Mouse (Mus musculus) right cerebral cortex, adult 18-20 months (tissue): ENCODE results near the gene Riiad1.
A peak's percentile ranks its signal among the peaks of the same experiment; 100 is the strongest.

Experiments used
- DNase-seq: peaks from one replicate; pipeline ENCODE4 v3.0.0; 2022; ENCODE audit warnings: mixed read lengths

Gene Riiad1

GRCm38 (mm10) chr3:94480291-94480884 lies at the start of gene Riiad1:
Riiad1 (minus strand) TSS chr3:94480341.
- DNase-seq, result no peak

DNA sequence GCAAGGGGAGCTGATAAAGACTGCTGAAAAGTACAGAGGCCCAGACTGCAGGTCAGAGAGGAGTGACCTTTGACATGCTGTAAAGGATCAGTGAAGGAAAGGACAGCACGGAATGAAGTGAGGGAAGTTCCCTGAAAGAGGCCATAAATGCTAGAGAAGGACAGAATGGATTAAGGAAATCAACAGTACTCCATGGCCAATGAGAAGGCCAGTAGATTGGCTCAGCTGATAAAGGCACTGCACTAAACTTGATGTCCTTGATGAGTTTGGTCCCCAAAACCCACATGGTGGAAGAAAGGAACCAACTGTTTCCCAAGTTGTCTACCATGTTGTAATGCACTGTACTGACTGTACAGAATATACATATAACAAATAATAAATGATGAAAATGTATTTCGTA lies 46.6 kb upstream of the Riiad1 start:
- no peak for DNase-seq

GRCm38 (mm10) chr3:94506664-94507063 lies 26.5 kb upstream of the Riiad1 start:
- DNase-seq, result no peak

DNA sequence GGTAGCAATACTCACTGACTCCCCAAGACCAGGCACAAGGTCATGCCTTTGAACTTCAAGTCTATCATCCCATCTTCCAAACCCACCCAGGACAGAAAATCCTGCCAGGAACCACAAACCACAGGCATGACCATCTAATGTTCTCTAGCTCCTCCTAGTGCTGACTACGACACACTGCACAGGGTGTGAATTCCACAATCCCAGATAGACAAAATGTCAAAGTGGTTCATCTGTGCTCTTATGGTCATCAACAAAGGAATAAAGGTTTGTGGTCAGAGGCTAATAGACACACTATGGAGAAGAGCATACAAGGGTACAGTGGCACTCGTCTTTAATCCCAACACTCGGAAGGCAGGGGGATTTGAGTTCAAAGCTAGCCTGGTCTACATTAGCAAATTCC lies 22.1 kb upstream of the Riiad1 start:
- DNase-seq, result no peak

GRCm38 (mm10) chr3:94497162-94497561 lies 17.0 kb upstream of the Riiad1 start:
- DNase-seq, result no peak

DNA sequence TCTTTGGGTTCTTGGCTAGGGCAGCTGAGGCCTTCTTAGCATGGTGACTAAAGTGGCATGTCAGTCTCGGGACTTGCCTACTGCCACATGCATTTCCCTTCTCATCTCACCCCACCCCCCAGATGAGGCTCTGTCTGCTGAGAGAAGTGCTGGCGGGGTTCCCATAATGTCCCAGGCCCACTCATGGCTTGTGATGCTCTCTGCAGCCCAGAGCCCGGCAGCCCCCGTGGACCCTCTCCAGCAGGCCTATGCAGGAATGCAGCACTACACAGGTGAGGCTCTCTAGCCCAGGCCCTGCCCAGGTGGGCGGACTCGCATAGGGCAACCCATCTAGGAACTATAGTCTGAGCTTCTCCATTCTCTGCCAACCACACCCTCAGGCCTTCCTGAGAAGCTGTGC lies 7.4 kb upstream of the Riiad1 start:
- no peak for DNase-seq

GRCm38 (mm10) chr3:94485922-94486321 lies 5.8 kb upstream of the Riiad1 start:
- no peak for DNase-seq

DNA sequence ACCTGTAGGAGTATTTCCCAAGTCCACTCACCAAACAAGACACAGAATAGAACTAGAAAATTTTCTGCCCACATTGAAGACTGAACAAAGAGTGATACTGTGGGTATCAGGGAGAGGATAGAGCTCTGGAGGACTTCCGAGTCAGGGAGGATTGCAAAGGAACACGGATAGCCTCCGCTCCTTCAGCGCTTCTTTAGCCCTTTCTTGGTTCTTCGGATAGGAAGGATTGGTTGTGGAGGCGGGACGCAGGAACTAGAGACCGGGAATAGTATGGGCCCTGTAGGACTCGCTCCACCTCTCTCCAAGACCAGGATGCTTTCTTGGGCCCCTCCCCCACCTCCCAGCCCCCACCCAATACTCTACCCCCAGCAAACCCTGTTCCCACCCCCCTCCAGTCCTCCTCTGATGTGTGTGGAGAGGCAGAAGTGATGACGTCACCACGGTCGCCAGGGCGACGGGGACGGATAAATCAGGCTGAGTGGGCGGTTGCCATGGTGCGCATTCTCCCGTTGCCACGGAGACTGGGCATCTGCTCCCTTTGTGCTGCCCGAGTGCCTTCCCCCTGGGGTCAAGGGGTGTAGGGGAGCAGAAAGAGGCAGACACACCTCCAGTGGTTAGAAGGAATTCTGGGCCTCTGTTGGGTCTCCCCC lies 3.8 kb upstream of the Riiad1 start:
- DNase-seq, result peak; percentile 98

GRCm38 (mm10) chr3:94482764-94483385 lies 2.7 kb upstream of the Riiad1 start:
- no peak for DNase-seq

- no peak for DNase-seq
Measured at GRCm38 (mm10) chr3:94481429-94481828, 1.3 kb upstream of the Riiad1 start.

GRCm38 (mm10) chr3:94479564-94479963 lies 577 bp downstream of the Riiad1 start:
- DNase-seq, result no peak

DNA sequence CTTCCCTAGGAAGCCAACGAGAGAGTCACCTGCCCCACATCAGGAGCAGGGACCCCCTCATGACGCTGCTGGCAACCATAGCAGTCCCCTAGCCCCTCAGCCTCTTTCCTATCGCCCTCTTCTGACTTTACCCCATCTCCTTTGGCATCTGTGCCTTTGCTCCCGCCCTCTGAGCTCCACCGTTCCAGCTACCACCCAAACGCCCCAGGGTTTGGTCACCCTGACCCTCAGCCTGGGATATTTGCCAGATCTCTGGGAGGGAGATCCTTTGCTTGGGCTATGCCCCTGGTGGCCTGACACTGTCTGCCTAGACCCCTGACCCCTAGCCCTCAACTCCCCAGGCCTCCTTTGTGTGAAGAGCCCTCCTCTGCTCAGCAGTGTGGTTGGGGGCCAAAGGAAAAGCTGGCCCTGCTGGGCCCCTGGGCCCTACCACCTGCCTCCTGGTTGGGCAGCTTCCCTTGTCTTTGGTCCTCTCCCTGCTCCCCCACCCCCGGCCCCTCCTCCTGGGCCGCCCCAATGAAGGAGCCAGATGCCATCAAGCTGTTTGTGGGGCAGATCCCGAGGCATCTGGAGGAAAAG lies 1.5 kb downstream of the Riiad1 start:
- DNase-seq, result no peak

DNA sequence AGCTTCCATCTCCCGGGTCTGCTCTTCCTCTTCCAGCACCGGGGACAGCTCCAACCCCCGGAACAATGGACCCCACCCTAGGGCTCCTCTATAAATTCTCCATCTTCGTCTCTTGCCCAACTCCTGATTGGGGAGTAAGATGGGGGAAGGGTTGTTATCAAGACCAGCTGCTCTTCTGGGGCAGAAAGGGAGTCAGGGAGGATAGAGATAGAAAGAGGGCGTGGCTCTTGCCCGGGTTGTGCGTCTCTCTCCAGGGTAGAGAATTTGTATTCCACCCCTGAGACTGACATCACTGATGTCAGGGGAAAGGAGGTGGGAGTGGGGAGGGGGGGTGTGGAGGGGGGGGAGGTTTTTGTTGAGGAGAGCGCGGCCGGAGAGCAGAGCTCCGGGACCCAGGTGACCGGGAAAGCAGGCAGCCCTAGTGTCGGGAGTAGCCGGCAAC lies 2.1 kb downstream of the Riiad1 start, which contains the start of gene Celf3:
Gene Celf3, plus strand, starts transcription at position 315 of the 442 bp plus-strand sequence.
- DNase-seq, result peak; percentile 85

DNA sequence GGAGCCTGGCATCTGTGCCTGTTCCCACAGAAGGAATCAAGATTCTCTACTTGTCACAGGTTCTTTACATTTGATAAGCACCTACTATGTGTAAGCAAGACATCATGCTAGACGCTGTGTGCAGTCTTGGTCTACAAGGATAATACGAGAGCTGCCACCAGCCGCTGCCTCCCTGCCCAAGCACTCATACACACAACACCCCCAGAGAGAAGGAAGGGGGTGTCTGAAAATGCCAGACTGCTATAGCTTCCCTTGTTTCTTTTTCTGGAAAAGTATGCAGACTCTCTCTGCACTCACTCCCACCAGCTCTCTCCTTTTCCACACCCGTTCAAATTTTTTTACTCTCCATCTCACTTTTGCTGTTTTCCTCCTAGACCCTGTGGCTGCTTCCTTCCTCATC lies 2.7 kb downstream of the Riiad1 start:
- DNase-seq, result peak; percentile 81

DNA sequence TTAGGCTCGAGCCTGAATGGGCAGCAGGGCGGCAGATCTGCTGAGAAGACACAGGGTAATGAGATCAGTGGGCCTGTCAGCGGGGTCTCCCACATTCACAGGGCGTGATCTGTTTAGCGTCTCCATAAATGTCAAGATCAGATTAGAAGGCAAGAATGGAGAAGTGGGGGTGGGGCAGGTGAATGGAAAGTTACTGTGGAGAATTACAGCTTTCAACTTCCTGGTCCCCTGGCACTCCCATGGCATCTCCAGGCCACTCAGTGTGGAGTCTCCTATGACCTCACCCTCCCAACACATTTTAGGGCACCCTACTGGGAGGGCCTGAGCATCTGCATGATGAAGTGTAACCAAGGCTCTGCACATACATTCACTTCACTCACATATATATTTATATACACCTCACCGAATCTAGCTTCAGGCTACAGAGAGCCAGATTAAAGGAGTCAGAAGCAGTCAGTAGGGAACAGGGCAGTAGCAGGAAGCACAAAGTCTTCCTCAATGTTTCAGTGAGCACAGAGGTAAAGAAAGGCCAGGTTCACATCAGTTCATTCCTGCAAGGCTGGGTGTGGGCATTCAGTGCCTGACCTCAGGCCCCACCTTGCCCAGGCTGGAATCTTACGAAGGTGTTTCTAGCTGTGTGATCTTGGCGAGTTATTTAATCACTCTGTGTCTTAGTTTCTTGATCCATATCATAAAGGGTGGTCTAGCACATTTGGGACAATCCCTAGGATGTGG lies 3.7 kb downstream of the Riiad1 start:
- no peak for DNase-seq

DNA sequence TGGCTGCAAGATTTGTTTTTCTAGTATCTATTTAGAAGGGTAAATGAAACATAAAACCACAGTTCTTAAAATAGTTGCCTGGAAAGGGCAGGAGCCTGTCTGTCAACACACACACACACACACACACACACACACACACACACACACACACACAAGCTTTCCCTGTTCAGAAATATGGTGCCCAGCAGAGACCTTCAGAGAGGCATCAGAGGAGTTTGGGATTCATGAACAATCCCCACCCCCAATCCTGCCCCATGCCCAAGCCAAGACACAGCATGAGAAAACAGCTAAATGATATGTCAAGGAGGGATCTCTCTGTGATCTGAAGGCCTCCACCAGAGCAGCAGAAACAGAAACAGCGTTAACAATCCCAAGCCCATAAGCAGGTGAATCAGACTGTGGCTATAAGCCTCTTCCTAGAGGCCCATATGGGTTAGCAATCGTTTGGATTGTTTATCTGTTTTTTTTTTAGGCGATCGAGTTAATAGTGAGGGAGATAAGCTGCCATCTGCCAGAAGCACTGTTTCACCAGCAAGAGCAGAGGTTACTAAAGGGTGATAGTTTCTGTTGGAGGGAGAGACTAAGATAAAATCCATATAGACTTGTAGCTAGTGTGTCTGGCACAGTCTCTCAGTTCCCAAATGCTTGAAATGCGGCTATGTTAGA lies 6.4 kb downstream of the Riiad1 start:
- DNase-seq, result no peak

- no peak for DNase-seq
Measured at GRCm38 (mm10) chr3:94473115-94473505, 7.0 kb downstream of the Riiad1 start.

DNA sequence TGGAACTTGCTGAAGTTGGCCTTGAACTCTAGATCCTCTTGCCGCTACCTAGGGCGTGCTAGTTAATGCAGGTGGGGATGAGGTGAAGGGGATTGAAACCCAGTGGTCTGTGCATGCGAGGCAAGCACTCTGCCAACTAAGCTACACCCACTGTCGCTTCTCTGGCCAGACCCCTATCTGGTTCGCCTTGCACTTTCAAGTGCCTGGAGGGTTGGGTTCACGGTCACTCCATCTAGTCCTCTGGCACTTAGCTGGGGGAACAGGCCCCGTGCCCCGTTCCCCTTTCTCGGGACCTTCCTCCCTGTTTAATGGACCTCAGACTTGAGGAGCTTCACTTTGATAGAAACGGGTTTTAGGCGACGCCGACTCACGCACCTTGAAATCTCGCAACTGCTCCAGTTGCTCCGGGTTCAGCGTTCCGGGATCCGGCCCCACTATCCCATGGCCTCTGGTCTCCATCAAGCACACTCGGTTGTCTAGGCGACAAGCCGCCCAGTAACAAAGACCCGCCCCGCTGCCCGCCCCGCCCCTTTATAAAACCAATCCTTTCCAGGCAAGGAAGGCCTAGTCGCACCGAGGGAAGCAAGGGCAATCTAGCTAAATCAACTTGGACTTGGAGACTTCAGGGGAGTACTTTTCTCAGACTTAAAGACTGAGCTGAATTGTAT lies 7.6 kb downstream of the Riiad1 start:
- DNase-seq, result no peak

GRCm38 (mm10) chr3:94468931-94469330 lies 11.2 kb downstream of the Riiad1 start:
- no peak for DNase-seq

DNA sequence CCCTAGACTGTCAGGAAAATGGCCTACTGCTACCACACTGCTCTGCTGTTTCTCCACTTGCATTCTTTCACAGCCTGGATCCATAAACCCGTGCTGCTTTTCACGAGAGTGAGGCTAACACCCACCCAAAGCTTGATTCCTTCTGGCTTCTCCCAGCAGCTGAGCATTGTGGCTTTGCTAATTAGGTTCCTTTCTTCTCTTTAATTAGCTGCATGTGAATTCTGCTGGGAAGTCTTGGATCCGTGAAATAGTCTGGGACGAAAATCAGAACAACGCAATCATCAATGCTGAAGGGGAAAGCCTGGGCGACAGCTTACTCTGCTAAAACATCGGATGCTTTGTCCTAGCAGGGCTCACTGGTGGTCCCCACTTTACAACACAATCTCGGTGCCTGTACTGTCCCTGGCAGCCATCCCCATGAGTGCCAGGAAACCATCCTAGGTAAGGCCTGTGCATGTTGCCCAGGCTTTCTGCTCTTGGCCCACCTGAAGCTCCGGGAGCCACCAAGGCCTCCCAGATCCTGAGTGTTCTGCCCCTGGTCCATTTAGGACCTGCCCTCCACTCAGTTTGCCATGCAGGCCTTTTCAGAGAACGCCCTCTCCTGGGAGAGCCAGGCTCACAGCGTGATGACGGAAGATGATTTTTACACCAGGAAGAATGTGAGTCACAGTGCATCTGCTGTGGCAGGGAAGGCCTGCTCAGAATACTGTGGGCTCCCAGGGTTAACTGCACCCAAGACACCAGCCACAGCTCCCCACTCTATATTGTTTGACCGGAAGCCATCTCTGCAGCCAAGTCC lies 14.3 kb downstream of the Riiad1 start:
- peak; percentile 80 for DNase-seq

DNA sequence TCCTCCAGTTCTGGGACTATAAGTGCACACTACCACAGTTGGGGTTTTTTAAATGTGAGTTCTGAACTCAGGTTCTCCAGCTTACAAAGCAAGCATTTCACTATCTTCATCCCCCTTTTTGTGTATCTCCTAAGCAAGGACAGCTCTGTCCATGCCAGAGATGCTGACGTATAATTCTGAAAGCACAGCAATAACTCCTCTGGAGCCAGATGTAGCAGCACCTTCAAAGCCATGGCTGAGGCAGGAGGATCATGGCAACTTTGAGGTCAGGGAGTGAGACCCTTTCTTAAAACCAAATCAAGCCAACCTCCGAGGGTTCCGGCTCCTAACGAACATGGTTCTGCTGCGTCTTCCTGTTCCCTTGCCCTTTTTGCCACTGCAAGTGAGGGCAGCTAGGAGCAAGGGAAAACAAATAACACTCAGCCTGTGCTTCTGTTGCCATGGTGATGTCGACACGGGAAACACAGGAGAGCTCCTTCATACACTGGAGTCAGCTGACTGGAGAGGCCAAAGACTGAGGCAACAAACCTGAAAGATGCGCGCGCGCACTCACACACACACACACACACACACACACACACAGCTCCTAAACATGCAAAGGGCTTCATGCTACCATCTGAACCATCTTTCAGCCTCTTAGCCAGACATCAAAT lies 16.1 kb downstream of the Riiad1 start:
- no peak for DNase-seq
